Mouse (Mus musculus) liver, postnatal 0 days (tissue): ENCODE measurements around the gene Zfp217.

ENCODE experiments used
- CTCF ChIP-seq: sonication (generic); IDR thresholded peaks from 2 replicates; pipeline ENCODE4 v1.5.1; 2016; ENCODE audit warnings: antibody characterized with exemption, low read depth
- EP300 ChIP-seq: IDR thresholded peaks from 2 replicates; pipeline ENCODE4 v1.6.1; 2016; ENCODE audit warnings: antibody characterized with exemption, low read depth, mild to moderate bottlenecking

- TF ChIP-seq CTCF, result no peak
- no peak for TF ChIP-seq EP300
Measured at GRCm38 (mm10) chr2:170062378-170062777, 85.5 kb downstream of the Zfp217 start.
